Mouse (Mus musculus) liver, postnatal 0 days (tissue): ENCODE results near the gene Olfml3.
A peak's percentile ranks its signal among the peaks of the same experiment; 100 is the strongest.

Experiments used
- CTCF ChIP-seq: sonication (generic); IDR thresholded peaks from 2 replicates; pipeline ENCODE4 v1.5.1; 2016; ENCODE audit warnings: antibody characterized with exemption, low read depth
- EP300 ChIP-seq: IDR thresholded peaks from 2 replicates; pipeline ENCODE4 v1.6.1; 2016; ENCODE audit warnings: antibody characterized with exemption, low read depth, mild to moderate bottlenecking

DNA sequence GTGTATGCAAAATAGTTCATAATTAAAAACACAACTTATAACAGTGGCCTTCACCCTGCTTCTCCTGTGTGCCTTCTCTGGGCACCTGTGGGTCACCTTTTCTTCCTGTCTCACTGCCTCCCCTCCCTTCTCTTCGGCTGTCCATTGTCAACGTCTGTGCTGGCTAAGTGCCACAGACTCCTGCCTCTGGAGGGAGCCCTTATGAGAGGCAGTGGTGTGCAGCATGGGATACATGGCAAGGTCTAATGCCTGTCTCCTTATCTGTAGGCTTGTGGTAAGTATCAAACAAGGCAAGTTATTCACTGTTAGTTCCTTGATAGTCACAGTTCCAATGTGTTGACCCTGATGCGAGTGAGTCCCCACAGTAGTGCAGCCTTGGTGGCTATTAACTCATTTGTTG, 13.7 kb downstream of the Olfml3 start:
- peak; percentile 50 for TF ChIP-seq CTCF
- TF ChIP-seq EP300: peak; percentile 82
